In genomic region chr2:27009714-27010244, GRCm38 (mm10) we compare ENCODE assay signal across 8 mouse cellular contexts. TPM values are rescaled to one million over a fixed set of nuclear protein-coding genes. Genes with fewer than 3 reads are reported as not detected.
DNase-seq lines count a peak whose midpoint lies in the region; ATAC-seq lines count a peak whose summit lies in the region.

TSS of gene Cacfd1 (plus strand) at chr2:27009926.

- peaks cover 28% of the 10 kb centered on the region for H3K4me1 ChIP-seq in hindbrain, embryonic 10.5 days (replicated peaks)

- ATAC-seq in frontal cortex, adult (ENCODE audit: low TSS enrichment) = peak; percentile 77

- 0 out of 2 replicates have a peak, but pooled peaks cover 4% of the 10 kb centered on the region for H3K27me3 ChIP-seq in hindbrain, embryonic 10.5 days (ENCODE audit: insufficient read depth, poor library complexity, severe bottlenecking)

- H3K27ac ChIP-seq in hindbrain, embryonic 10.5 days = peak within 1 kb of the TSS; percentile 96

- WGBS in hindbrain, embryonic 10.5 days = under 1% methylated on average over 43 of the region's 43 CpGs

- H3K4me3 ChIP-seq in hindbrain, embryonic 10.5 days = peak within 1 kb of the TSS; percentile 89

- no peaks in the 10 kb centered on the region for H3K9me3 ChIP-seq in hindbrain, embryonic 10.5 days

- H3K36me3 ChIP-seq in hindbrain, embryonic 10.5 days = peaks cover 21% of the 10 kb centered on the region

- DNase-seq in MEL-GATA-1-ER (ENCODE audit: extremely low read depth, low read depth) = peak; percentile 71
- DNase-seq in cerebellum, adult 8-10 months = peak; percentile 84
- peak; percentile 93 for DNase-seq in hindbrain, embryonic 10.5 days (ENCODE audit: low spot score)
- peak; percentile 83 for DNase-seq in layer of hippocampus, adult 9-11 months
- peak; percentile 92 for DNase-seq in lung, postnatal 10 days
- peak; percentile 87 for DNase-seq in ovary, postnatal 36 days (ENCODE audit: low spot score)
- DNase-seq in thymus, postnatal 25 days = peak; percentile 91

RNA-seq across cellular contexts. Expression of gene Cacfd1, which starts in this region (rescaled TPM):
- 93.2 and 96.9 TPM in 2 replicates for polyA plus RNA-seq in hindbrain, embryonic 10.5 days (2016; fragmentation: Nextera tagmentation; extraction: Ambion mirVana)

Comparison
In these comparisons a context has a peak if more than half of its experiments do, and no peak if none do; other contexts are left out.
1. Peak in every context shown above with its lines: DNase-seq, ATAC-seq, H3K4me3 ChIP-seq and H3K27ac ChIP-seq.